Mouse (Mus musculus) G1E (cell line): ENCODE results near the gene Carnmt1.

Source experiments
- CTCF ChIP-seq: IDR thresholded peaks from 2 replicates; pipeline ENCODE4 v1.5.1; 2012; ENCODE audit warnings: low read depth, low read length, inconsistent platforms, mixed read lengths
- GATA1 ChIP-seq: IDR thresholded peaks from 2 replicates; pipeline ENCODE4 v1.6.1; 2012; ENCODE audit warnings: borderline replicate concordance, low read length, inconsistent platforms, mixed read lengths
- GATA2 ChIP-seq: IDR thresholded peaks from 2 replicates; pipeline ENCODE4 v1.6.1; 2012; ENCODE audit warnings: low read depth, low read length, inconsistent platforms, borderline replicate concordance
- POLR2AphosphoS5 ChIP-seq: IDR thresholded peaks from 2 replicates; pipeline ENCODE4 v1.6.1; 2012; ENCODE audit warnings: low read depth, low read length, inconsistent platforms; ENCODE audit not compliant: insufficient replicate concordance
- TAL1 ChIP-seq: conservative IDR thresholded peaks from 2 replicates; pipeline ENCODE4 v1.6.1; 2012; ENCODE audit warnings: low read depth, low read length, inconsistent platforms, mixed read lengths

GRCm38 (mm10) chr19:18650473-18650872 is 20.1 kb upstream of the Carnmt1 start:
- TF ChIP-seq CTCF (no peak), TAL1 (no peak), GATA1 (no peak), GATA2 (no peak), POLR2AphosphoS5 (no peak)
